ENCODE assay signal across 11 mouse cellular contexts in the genomic region with DNA sequence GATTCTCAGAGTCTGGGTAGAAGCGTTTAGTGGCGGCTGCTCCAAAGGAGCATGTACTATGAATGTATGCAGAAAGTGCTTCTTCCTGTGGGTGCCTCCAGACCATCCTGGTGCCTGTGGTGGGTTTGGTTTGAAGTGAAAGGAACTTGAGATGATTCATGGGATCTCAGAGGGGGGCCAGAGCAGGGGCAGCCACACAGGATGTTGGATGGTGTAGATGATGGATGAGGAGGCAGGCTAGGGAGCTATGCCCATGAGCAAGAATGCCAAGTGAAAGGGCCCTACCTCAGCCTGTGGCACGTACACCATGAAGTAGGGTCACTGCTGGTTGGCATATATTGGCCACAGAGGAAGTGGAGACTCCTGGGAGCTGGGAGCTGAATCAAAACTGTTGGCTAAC.
"Had no signal": no experiment of that assay in that cellular context is flagged by ENCODE, and none has a peak within 500 bp of the region (broad histone marks: within the 10 kb centered on the region; RNA-seq: fewer than 3 reads in every experiment).

No protein-coding gene starts in this region.

- H3K9me3 ChIP-seq: limb, embryonic 12.5 days; liver, embryonic 15.5 days; midbrain, embryonic 12.5 days had no signal

- H3K4me1 ChIP-seq: liver, embryonic 15.5 days had no signal

- H3K36me3 ChIP-seq: limb, embryonic 12.5 days; liver, embryonic 15.5 days; midbrain, embryonic 12.5 days had no signal

- H3K27ac ChIP-seq: layer of hippocampus, adult 2 months; limb, embryonic 12.5 days; liver, embryonic 15.5 days; midbrain, embryonic 12.5 days; stomach, postnatal 0 days had no signal

- H3K4me3 ChIP-seq: layer of hippocampus, adult 2 months; limb, embryonic 12.5 days; liver, embryonic 15.5 days; midbrain, embryonic 12.5 days had no signal

- H3K9ac ChIP-seq: limb, embryonic 12.5 days; liver, embryonic 15.5 days; midbrain, embryonic 12.5 days had no signal

- DNase-seq: lung, adult 2 months; lung, postnatal 36 days; right cerebral cortex, postnatal 14 days; thymus, adult 18-20 months; thymus, postnatal 14 days had no signal

- H3K4me2 ChIP-seq: limb, embryonic 12.5 days; liver, embryonic 15.5 days; midbrain, embryonic 12.5 days had no signal

- ATAC-seq: lung, postnatal 0 days had no signal

- H3K27me3 ChIP-seq: liver, embryonic 15.5 days; midbrain, embryonic 12.5 days had no signal
